Mouse (Mus musculus) embryonic facial prominence, embryonic 12.5 days (tissue): ENCODE data around the gene Lss. TPM values are rescaled to one million over a fixed set of nuclear protein-coding genes. Genes with fewer than 3 reads are reported as not detected.

Experiments used
- ATAC-seq: fragments of 200-750 bp; cut with Nextera tagmentation; 2 replicates; pipeline ENCODE4 v1.8.0; 2017; ENCODE audit not compliant: insufficient number of reproducible peaks, insufficient read depth, low FRiP score, low TSS enrichment
- H3K27ac ChIP-seq: fragments of 300-500 bp; sonication (generic); 2 replicates; pipeline ENCODE4 v1.5.1; 2016; ENCODE audit warnings: mild to moderate bottlenecking
- H3K27me3 ChIP-seq: fragments of 300-500 bp; sonication (generic); 2 replicates; pipeline ENCODE4 v1.6.1; 2016; ENCODE audit warnings: mild to moderate bottlenecking, moderate library complexity
- H3K36me3 ChIP-seq: fragments of 300-500 bp; sonication (generic); 2 replicates; pipeline ENCODE4 v1.6.1; 2016; ENCODE audit warnings: mild to moderate bottlenecking
- H3K4me1 ChIP-seq: fragments of 300-500 bp; sonication (generic); 2 replicates; pipeline ENCODE4 v1.6.1; 2016
- H3K4me2 ChIP-seq: fragments of 300-500 bp; sonication (generic); replicated peaks from 2 replicates; pipeline ENCODE4 v1.6.1; 2016; ENCODE audit warnings: mild to moderate bottlenecking, moderate library complexity
- H3K4me3 ChIP-seq: fragments of 300-500 bp; sonication (generic); 2 replicates; pipeline ENCODE4 v1.5.1; 2016; ENCODE audit warnings: mild to moderate bottlenecking
- H3K9ac ChIP-seq: fragments of 300-500 bp; sonication (generic); 2 replicates; pipeline ENCODE4 v1.6.1; 2016; ENCODE audit warnings: mild to moderate bottlenecking, moderate library complexity
- H3K9me3 ChIP-seq: fragments of 300-500 bp; sonication (generic); 2 replicates; pipeline ENCODE4 v1.6.1; 2016; ENCODE audit warnings: mild to moderate bottlenecking, moderate library complexity
- WGBS: fragments of 180-500 bp; shearing (Covaris S2); methylation state at CpG from one replicate; pipeline ENCODE4 v1.1.7; 2016; 5-methylcytosine and 5-hydroxymethylcytosine counted together
- polyA plus RNA-seq: library from polyadenylated mRNA; unstranded; fragments of >200 nt; fragmentation: Nextera tagmentation; extraction: Ambion mirVana; gene quantifications from 2 replicates; pipeline ENCODE4 v1.2.1, GENCODE M21; 2016

The Lss gene
- polyA plus RNA-seq, 1 experiment from 2014 or later, result 38.6 TPM

DNA sequence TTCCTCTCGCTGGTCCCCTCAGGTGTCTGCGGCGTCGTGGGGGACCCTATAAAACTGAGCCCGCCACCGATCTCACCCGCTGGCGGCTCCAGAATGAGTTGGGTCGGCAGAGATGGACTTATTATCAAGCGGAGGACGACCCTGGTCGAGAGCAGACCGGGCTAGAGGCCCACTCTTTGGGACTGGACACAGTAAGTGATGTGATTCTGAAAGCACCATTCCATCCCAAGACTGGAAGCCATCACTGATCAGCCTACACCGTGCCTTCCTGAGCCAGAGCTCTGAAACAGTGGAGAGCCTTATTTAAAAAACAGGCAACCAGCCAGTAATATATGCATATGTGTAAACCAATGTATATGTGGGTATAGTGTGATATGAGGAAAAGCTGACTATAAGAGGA, 440 bp downstream of the Lss start:
- Histone ChIP-seq H3K4me2 (peak overlapping the region; percentile 84), H3K9ac (peak overlapping the region; percentile 68), H3K4me3 (peak overlapping the region; percentile 71), H3K9me3 (no peaks in the 10 kb centered on the region), H3K27ac (peak overlapping the region; percentile 83), H3K27me3 (no peaks in the 10 kb centered on the region), H3K4me1 (peaks cover 10% of the 10 kb centered on the region; the same call in 1 of the 2 replicates), H3K36me3 (peaks cover 33% of the 10 kb centered on the region)
- 3% methylated on average over 14 of the region's 14 CpGs for WGBS
- ATAC-seq, result peak; percentile 25

GRCm38 (mm10) chr10:76535526-76535925, 4.1 kb downstream of the Lss start:
- Histone ChIP-seq H3K27me3 (no peaks in the 10 kb centered on the region), H3K4me1 (peaks cover 9% of the 10 kb centered on the region; the same call in 1 of the 2 replicates), H3K9ac (no peak overlapping the region), H3K4me2 (no peak overlapping the region), H3K36me3 (peaks cover 68% of the 10 kb centered on the region), H3K4me3 (no peak overlapping the region), H3K27ac (no peak overlapping the region), H3K9me3 (no peaks in the 10 kb centered on the region)
- WGBS, result 93% methylated on average over 7 of the region's 7 CpGs
- ATAC-seq, result no peak

DNA sequence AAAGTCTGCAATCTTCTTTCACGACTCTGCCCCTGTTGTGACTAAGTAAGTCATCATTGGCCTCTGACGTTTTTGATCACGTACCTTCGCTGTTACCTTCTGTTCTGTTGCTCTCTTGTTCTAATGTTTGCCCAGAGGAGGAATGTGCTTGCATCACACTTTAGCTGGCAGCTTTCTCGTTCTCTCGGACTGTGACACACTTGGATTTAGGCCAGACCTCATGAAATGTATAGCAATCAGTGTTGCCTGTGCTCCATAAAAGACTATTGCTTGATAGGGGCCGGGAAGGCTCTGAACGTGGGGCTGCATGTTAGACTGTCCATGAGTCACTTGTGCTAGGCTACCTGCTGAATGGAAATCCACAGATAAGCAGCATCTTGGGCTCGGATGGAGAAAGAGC, 6.2 kb downstream of the Lss start:
- no peak for ATAC-seq
- H3K27ac ChIP-seq, result no peak overlapping the region
- no peaks in the 10 kb centered on the region for H3K27me3 ChIP-seq
- H3K9ac ChIP-seq, result no peak overlapping the region
- peaks cover 89% of the 10 kb centered on the region for H3K36me3 ChIP-seq
- H3K4me1 ChIP-seq, result peaks cover 4% of the 10 kb centered on the region; the same call in 1 of the 2 replicates
- H3K4me2 ChIP-seq, result no peak overlapping the region
- no peak overlapping the region for H3K4me3 ChIP-seq
- no peaks in the 10 kb centered on the region for H3K9me3 ChIP-seq
- 85% methylated on average over 9 of the region's 9 CpGs for WGBS

GRCm38 (mm10) chr10:76541336-76542085, 10.1 kb downstream of the Lss start:
- H3K4me2 ChIP-seq, result no peak overlapping the region
- H3K9ac ChIP-seq, result no peak overlapping the region; the same call in 1 of the 2 replicates
- H3K27ac ChIP-seq, result no peak overlapping the region
- no peaks in the 10 kb centered on the region for H3K9me3 ChIP-seq
- 94% methylated on average over 11 of the region's 11 CpGs for WGBS
- H3K27me3 ChIP-seq, result no peaks in the 10 kb centered on the region
- ATAC-seq, result no peak
- H3K4me1 ChIP-seq, result no peaks in the 10 kb centered on the region
- no peak overlapping the region for H3K4me3 ChIP-seq
- peaks cover 98% of the 10 kb centered on the region for H3K36me3 ChIP-seq

DNA sequence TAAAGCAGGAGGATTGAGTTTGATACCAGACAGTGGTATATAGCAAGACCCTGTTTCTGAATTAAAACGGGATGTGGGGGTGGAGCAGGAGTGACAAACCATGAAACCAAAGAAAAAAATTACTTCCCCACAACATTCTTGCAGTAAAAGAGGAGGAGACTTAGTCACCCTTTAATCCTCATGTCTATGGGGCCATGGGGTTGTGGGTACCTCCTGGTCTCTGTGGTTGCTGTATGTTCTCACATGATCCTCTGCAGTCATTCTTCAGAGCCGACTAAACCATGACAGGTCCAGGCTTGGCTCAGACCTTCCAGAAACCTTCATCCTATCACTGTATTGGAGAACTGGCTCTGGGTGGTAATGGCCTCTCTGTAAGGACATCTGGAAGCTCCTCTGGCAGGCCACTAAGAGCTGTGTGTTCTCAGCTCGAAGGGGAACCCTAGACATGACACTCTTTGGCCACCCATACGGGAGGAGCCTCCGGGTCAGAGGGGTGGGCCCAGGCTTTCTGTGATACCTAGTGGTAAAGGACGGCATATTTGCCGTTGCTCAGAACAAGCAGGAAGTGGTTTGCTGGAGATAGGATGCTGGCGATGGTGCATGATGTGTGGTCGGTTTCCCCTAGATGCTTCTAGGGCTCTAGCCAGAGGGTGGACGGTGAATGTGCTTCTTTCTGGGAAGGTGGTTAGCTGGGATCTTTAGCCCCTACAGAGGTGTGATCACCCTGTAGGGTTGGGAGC, 11.4 kb downstream of the Lss start:
- Histone ChIP-seq H3K36me3 (peaks cover 97% of the 10 kb centered on the region), H3K4me2 (no peak overlapping the region), H3K9ac (no peak overlapping the region), H3K27me3 (no peaks in the 10 kb centered on the region), H3K27ac (no peak overlapping the region), H3K4me3 (no peak overlapping the region), H3K4me1 (no peaks in the 10 kb centered on the region), H3K9me3 (no peaks in the 10 kb centered on the region)
- ATAC-seq, result no peak
- WGBS, result 87% methylated on average over 10 of the region's 10 CpGs

DNA sequence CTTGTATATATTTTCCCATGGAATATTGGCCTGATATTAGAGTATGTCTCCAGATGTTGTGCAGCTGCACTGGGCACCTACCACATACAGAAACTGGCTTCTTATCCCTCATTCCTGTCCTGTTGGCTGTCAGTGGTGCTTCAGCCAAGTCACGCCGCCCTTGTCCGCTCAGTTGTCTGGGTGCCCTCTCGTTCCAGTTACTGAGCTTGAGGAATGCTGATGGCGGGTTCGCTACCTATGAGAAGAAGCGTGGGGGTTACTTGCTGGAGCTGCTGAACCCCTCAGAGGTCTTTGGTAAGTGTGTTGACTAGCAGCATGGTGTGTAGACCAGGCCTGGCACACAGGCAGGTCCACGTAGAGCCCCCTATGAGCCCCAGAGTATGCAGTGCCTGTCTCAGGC, 15.2 kb downstream of the Lss start:
- no peak for ATAC-seq
- Histone ChIP-seq H3K9ac (no peak overlapping the region), H3K4me2 (no peak overlapping the region), H3K27ac (no peak overlapping the region), H3K36me3 (peaks cover 97% of the 10 kb centered on the region), H3K27me3 (no peaks in the 10 kb centered on the region), H3K4me1 (no peaks in the 10 kb centered on the region), H3K9me3 (no peaks in the 10 kb centered on the region), H3K4me3 (no peak overlapping the region)
- WGBS, result 95% methylated on average over 8 of the region's 8 CpGs

GRCm38 (mm10) chr10:76548218-76548617, 16.8 kb downstream of the Lss start:
- H3K4me2 ChIP-seq, result no peak overlapping the region
- no peak overlapping the region for H3K9ac ChIP-seq
- no peak overlapping the region for H3K27ac ChIP-seq
- ATAC-seq, result no peak
- H3K4me3 ChIP-seq, result no peak overlapping the region
- peaks cover 97% of the 10 kb centered on the region for H3K36me3 ChIP-seq
- WGBS, result 91% methylated on average over 8 of the region's 8 CpGs
- no peaks in the 10 kb centered on the region for H3K27me3 ChIP-seq
- H3K9me3 ChIP-seq, result no peaks in the 10 kb centered on the region
- no peaks in the 10 kb centered on the region for H3K4me1 ChIP-seq

- no peak for ATAC-seq
- Histone ChIP-seq H3K27me3 (no peaks in the 10 kb centered on the region), H3K9me3 (no peaks in the 10 kb centered on the region), H3K4me2 (no peak overlapping the region), H3K4me1 (no peaks in the 10 kb centered on the region), H3K27ac (no peak overlapping the region), H3K9ac (no peak overlapping the region), H3K36me3 (peaks cover 89% of the 10 kb centered on the region), H3K4me3 (no peak overlapping the region)
- WGBS, result 88% methylated on average over 5 of the region's 5 CpGs
These were observed 19.1 kb downstream of the Lss start for GRCm38 (mm10) chr10:76550458-76550857.

GRCm38 (mm10) chr10:76551556-76551955, 20.2 kb downstream of the Lss start:
- no peak for ATAC-seq
- peaks cover 84% of the 10 kb centered on the region for H3K36me3 ChIP-seq
- 85% methylated on average over 3 of the region's 3 CpGs for WGBS

GRCm38 (mm10) chr10:76554061-76554460, 22.7 kb downstream of the Lss start:
- no peak for ATAC-seq
- Histone ChIP-seq H3K9ac (no peak overlapping the region), H3K4me2 (no peak overlapping the region), H3K27ac (no peak overlapping the region), H3K36me3 (peaks cover 61% of the 10 kb centered on the region), H3K9me3 (no peaks in the 10 kb centered on the region), H3K4me1 (no peaks in the 10 kb centered on the region), H3K27me3 (no peaks in the 10 kb centered on the region), H3K4me3 (no peak overlapping the region)
- 89% methylated on average over 5 of the region's 5 CpGs for WGBS

More at GRCm38 (mm10) chr10:76551556-76551955, 20.2 kb downstream of the Lss start:
- Histone ChIP-seq H3K4me3 (no peak overlapping the region), H3K9me3 (no peaks in the 10 kb centered on the region), H3K9ac (no peak overlapping the region), H3K27me3 (no peaks in the 10 kb centered on the region), H3K27ac (no peak overlapping the region), H3K4me2 (no peak overlapping the region), H3K4me1 (no peaks in the 10 kb centered on the region)

DNA sequence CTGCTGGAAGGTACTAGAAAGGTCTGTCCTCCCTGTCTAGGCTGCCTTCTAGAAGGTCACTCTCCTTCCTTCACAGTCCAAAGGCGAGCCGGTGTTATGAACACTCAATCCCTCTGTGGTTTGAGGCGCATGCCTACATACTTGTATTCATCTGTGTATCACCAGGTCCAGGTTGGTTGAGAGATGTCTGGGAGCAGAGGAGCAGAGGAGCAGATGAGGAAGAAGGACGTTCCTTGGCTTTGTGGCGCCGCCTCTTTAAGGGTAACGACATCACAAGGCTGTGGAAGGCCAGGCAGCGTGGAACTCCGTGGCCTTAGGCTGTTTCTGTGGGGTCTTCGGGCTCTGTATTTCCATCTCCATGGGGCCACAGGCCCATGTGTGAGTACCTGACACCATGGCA, 30.6 kb downstream of the Lss start, which contains the start of gene Spatc1l:
TSS of gene Spatc1l (plus strand) at position 301 of the 400 bp plus-strand sequence.
- H3K4me3 ChIP-seq, result no peak within 1 kb of the TSS
- H3K27ac ChIP-seq, result no peak within 1 kb of the TSS
- no peaks in the 10 kb centered on the region for H3K27me3 ChIP-seq
- no peak within 1 kb of the TSS for H3K4me2 ChIP-seq
- H3K9me3 ChIP-seq, result no peaks in the 10 kb centered on the region
- H3K4me1 ChIP-seq, result no peaks in the 10 kb centered on the region
- no peak within 1 kb of the TSS for H3K9ac ChIP-seq
- 90% methylated on average over 10 of the region's 10 CpGs for WGBS
- ATAC-seq, result no peak
- H3K36me3 ChIP-seq, result no peaks in the 10 kb centered on the region
